Mouse (Mus musculus) limb, embryonic 12.5 days (tissue): ENCODE measurements around the gene Edaradd. TPM values are rescaled to one million over a fixed set of nuclear protein-coding genes. Genes with fewer than 3 reads are reported as not detected.

Source experiments
- ATAC-seq: fragments of 200-750 bp; cut with Nextera tagmentation; 2 replicates; pipeline ENCODE4 v1.8.0; 2017; ENCODE audit warnings: low read depth, moderate TSS enrichment; ENCODE audit not compliant: insufficient number of reproducible peaks, insufficient read depth, low FRiP score, low TSS enrichment
- H3K27ac ChIP-seq: fragments of 300-500 bp; sonication (generic); 2 replicates; pipeline ENCODE4 v1.5.1; 2016; ENCODE audit warnings: mild to moderate bottlenecking, moderate library complexity
- H3K27me3 ChIP-seq: fragments of 300-500 bp; sonication (generic); 2 replicates; pipeline ENCODE4 v1.6.1; 2016; ENCODE audit warnings: mild to moderate bottlenecking, moderate library complexity
- H3K36me3 ChIP-seq: fragments of 300-500 bp; sonication (generic); 2 replicates; pipeline ENCODE4 v1.6.1; 2016; ENCODE audit warnings: mild to moderate bottlenecking, moderate library complexity
- H3K4me1 ChIP-seq: fragments of 300-500 bp; sonication (generic); replicated peaks from 2 replicates; pipeline ENCODE4 v1.6.1; 2016
- H3K4me2 ChIP-seq: fragments of 300-500 bp; sonication (generic); 2 replicates; pipeline ENCODE4 v1.6.1; 2016; ENCODE audit warnings: mild to moderate bottlenecking, moderate library complexity
- H3K4me3 ChIP-seq: fragments of 300-500 bp; sonication (generic); replicated peaks from 2 replicates; pipeline ENCODE4 v1.5.1; 2016; ENCODE audit warnings: mild to moderate bottlenecking
- H3K9ac ChIP-seq: fragments of 300-500 bp; sonication (generic); replicated peaks from 2 replicates; pipeline ENCODE4 v1.6.1; 2016; ENCODE audit warnings: mild to moderate bottlenecking, moderate library complexity
- H3K9me3 ChIP-seq: fragments of 300-500 bp; sonication (generic); 2 replicates; pipeline ENCODE4 v1.6.1; 2016; ENCODE audit warnings: mild to moderate bottlenecking, moderate library complexity
- WGBS: fragments of 180-500 bp; shearing (Covaris S2); methylation state at CpG from one replicate; pipeline ENCODE4 v1.1.7; 2016; 5-methylcytosine and 5-hydroxymethylcytosine counted together
- polyA plus RNA-seq: library from polyadenylated mRNA; unstranded; fragments of >200 nt; fragmentation: Nextera tagmentation; extraction: Ambion mirVana; gene quantifications from 2 replicates; pipeline ENCODE4 v1.2.1, GENCODE M21; 2016

Edaradd gene
- polyA plus RNA-seq = 2.3 and 2.5 TPM in 2 replicates

- no peak within 1 kb of the TSS for H3K27ac ChIP-seq
- peaks cover 21% of the 10 kb centered on the region for H3K27me3 ChIP-seq
- H3K9me3 ChIP-seq = no peaks in the 10 kb centered on the region
Observed at GRCm38 (mm10) chr13:12519955-12520584, at the start of gene Edaradd. Edaradd (minus strand) TSS chr13:12520438.

GRCm38 (mm10) chr13:12569741-12570140, 49.5 kb upstream of the Edaradd start:
- 79% methylated on average over 7 of the region's 7 CpGs for WGBS
- peaks cover 9% of the 10 kb centered on the region; the same call in 1 of the 2 replicates for H3K27me3 ChIP-seq
- H3K27ac ChIP-seq = no peak overlapping the region
- H3K9ac ChIP-seq = no peak overlapping the region
- no peak overlapping the region for H3K4me3 ChIP-seq
- H3K4me2 ChIP-seq = no peak overlapping the region
- H3K9me3 ChIP-seq = no peaks in the 10 kb centered on the region
- ATAC-seq = no peak
- no peaks in the 10 kb centered on the region for H3K36me3 ChIP-seq
- H3K4me1 ChIP-seq = peaks cover 6% of the 10 kb centered on the region

More at GRCm38 (mm10) chr13:12519955-12520584, at the start of gene Edaradd:
- Histone ChIP-seq H3K4me1 (no peaks in the 10 kb centered on the region), H3K36me3 (no peaks in the 10 kb centered on the region), H3K9ac (peak within 1 kb of the TSS; percentile 62), H3K4me2 (peak within 1 kb of the TSS; percentile 92), H3K4me3 (peak within 1 kb of the TSS; percentile 55)
- ATAC-seq = peak; percentile 58; the same call in 1 of the 2 replicates
- under 1% methylated on average over 35 of the region's 35 CpGs for WGBS

DNA sequence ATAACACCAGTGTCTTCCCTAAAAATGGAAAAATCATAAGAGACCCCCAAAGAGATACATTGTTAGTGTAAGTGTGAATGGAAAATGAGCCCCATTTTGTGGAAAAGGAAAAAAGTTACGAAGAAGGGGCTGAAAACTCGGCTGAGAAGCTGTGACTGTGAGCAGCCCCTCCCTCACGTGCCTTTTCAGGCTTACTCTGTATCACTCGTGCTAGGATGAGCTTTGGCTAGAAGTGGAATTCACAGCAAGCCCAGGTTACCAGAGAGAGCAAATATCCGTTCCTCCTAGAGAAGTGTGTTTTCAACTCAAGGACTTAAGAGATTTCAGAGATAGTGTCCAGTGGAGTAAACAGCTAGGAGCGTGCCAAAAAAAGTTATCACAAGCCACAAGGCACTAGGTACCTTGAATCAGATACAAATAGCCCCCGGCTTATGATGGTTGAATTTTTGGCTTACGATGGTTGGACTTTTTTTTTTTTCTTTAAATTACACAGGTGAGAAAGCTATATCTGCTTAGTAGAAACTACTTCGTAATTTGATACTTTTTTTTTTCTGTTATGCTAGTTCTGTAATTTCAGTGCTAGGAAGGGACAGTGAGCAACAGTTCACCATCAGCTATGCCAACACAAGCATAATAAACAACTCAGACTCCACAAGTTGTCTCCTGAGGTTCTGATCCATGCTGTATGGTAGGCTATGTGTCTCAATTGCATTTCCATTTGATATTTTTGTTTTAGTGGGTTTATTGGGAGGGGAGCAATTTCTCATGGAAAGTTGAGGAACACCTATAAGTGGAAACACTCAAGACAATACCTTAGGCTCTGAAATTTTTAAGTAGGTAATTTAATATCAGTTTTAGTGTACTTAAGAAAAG, 48.6 kb upstream of the Edaradd start:
- Histone ChIP-seq H3K4me2 (no peak overlapping the region), H3K36me3 (no peaks in the 10 kb centered on the region), H3K27me3 (peaks cover 9% of the 10 kb centered on the region; the same call in 1 of the 2 replicates), H3K9me3 (no peaks in the 10 kb centered on the region), H3K4me3 (no peak overlapping the region), H3K27ac (no peak overlapping the region), H3K4me1 (peaks cover 6% of the 10 kb centered on the region), H3K9ac (no peak overlapping the region)
- WGBS = 65% methylated on average over 9 of the region's 9 CpGs
- ATAC-seq = no peak

- Histone ChIP-seq H3K9ac (no peak overlapping the region), H3K9me3 (no peaks in the 10 kb centered on the region), H3K4me3 (no peak overlapping the region), H3K36me3 (no peaks in the 10 kb centered on the region), H3K27ac (no peak overlapping the region), H3K4me1 (peaks cover 6% of the 10 kb centered on the region), H3K4me2 (no peak overlapping the region), H3K27me3 (peaks cover 9% of the 10 kb centered on the region; the same call in 1 of the 2 replicates)
- no peak for ATAC-seq
- WGBS = 83% methylated on average over 1 of the region's 1 CpGs
Observed at GRCm38 (mm10) chr13:12567936-12568335, 47.7 kb upstream of the Edaradd start.

GRCm38 (mm10) chr13:12565621-12566390, 45.6 kb upstream of the Edaradd start, which contains the start of gene Ero1lb:
Ero1lb (plus strand) TSS chr13:12565874.
- ATAC-seq = peak; percentile 99
- peaks cover 9% of the 10 kb centered on the region; the same call in 1 of the 2 replicates for H3K27me3 ChIP-seq

DNA sequence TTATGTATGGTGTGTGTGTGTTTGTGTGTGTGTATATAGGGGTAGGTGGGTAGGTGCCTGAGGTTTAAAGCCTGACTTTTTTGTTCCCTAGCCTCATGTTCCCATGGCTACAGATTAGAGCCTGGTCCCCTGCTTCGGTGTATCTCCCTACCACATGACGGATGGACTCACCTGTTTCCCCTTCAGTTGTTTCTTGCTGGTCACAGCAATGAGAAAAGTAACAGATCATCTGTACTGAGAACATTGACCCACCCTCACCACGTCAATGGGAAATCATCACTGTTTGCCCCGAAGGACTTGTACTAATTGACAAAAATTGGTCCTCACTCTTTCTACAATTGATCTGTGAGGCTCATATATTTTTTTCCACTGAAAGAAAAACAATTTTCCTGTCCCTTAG, 42.0 kb upstream of the Edaradd start:
- no peak overlapping the region for H3K4me2 ChIP-seq
- WGBS = 81% methylated on average over 4 of the region's 4 CpGs
- H3K27me3 ChIP-seq = peaks cover 9% of the 10 kb centered on the region; the same call in 1 of the 2 replicates
- no peaks in the 10 kb centered on the region for H3K9me3 ChIP-seq
- no peak overlapping the region for H3K9ac ChIP-seq
- no peak overlapping the region for H3K4me3 ChIP-seq
- no peak overlapping the region for H3K27ac ChIP-seq
- no peak for ATAC-seq
- peaks cover 6% of the 10 kb centered on the region for H3K4me1 ChIP-seq
- no peaks in the 10 kb centered on the region for H3K36me3 ChIP-seq

More at GRCm38 (mm10) chr13:12565621-12566390, 45.6 kb upstream of the Edaradd start, which contains the start of gene Ero1lb:
- Histone ChIP-seq H3K4me1 (peaks cover 6% of the 10 kb centered on the region), H3K27ac (no peak within 1 kb of the TSS), H3K36me3 (no peaks in the 10 kb centered on the region), H3K9ac (peak within 1 kb of the TSS; percentile 70), H3K4me3 (peak within 1 kb of the TSS; percentile 74), H3K4me2 (peak within 1 kb of the TSS; percentile 87), H3K9me3 (no peaks in the 10 kb centered on the region)
- under 1% methylated on average over 73 of the region's 73 CpGs for WGBS

GRCm38 (mm10) chr13:12561729-12562128, 41.5 kb upstream of the Edaradd start:
- Histone ChIP-seq H3K4me3 (no peak overlapping the region), H3K36me3 (no peaks in the 10 kb centered on the region), H3K4me2 (no peak overlapping the region), H3K27ac (no peak overlapping the region), H3K27me3 (peaks cover 5% of the 10 kb centered on the region; the same call in 1 of the 2 replicates), H3K9me3 (no peaks in the 10 kb centered on the region), H3K9ac (no peak overlapping the region), H3K4me1 (peaks cover 6% of the 10 kb centered on the region)
- ATAC-seq = no peak
- WGBS = 73% methylated on average over 2 of the region's 2 CpGs

GRCm38 (mm10) chr13:12559462-12560120, 39.4 kb upstream of the Edaradd start:
- Histone ChIP-seq H3K4me2 (no peak overlapping the region), H3K4me1 (no peaks in the 10 kb centered on the region), H3K4me3 (no peak overlapping the region), H3K36me3 (no peaks in the 10 kb centered on the region), H3K27ac (no peak overlapping the region), H3K9me3 (no peaks in the 10 kb centered on the region), H3K27me3 (no peaks in the 10 kb centered on the region), H3K9ac (no peak overlapping the region)
- 48% methylated on average over 6 of the region's 6 CpGs for WGBS
- ATAC-seq = no peak

GRCm38 (mm10) chr13:12559044-12559443, 38.8 kb upstream of the Edaradd start:
- no peak overlapping the region for H3K4me2 ChIP-seq
- no peak overlapping the region for H3K27ac ChIP-seq
- no peak for ATAC-seq
- no peak overlapping the region for H3K9ac ChIP-seq
- H3K4me3 ChIP-seq = no peak overlapping the region
- H3K9me3 ChIP-seq = no peaks in the 10 kb centered on the region
- H3K4me1 ChIP-seq = no peaks in the 10 kb centered on the region
- WGBS = 60% methylated on average over 3 of the region's 3 CpGs
- H3K27me3 ChIP-seq = no peaks in the 10 kb centered on the region
- no peaks in the 10 kb centered on the region for H3K36me3 ChIP-seq

DNA sequence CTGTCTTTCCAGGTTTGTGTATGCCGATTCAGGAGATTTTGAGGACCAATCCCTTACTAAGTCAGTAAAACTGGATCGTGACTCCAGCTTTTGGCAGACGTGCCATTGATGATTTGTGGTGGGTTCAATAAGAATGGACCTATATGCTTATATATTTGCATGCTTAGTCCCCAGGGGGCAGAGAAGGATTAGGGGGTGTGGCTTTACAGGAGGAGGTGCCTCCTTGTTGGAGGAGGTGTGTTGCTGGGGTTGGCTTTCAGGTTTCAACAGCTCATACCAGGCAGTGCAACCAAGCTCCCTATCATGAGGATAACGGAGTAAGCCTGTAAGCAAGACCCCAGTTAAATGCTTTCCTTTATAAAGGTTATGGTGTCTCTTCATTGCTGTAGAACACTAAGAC, 34.0 kb upstream of the Edaradd start:
- no peak overlapping the region for H3K9ac ChIP-seq
- H3K36me3 ChIP-seq = no peaks in the 10 kb centered on the region
- H3K27me3 ChIP-seq = no peaks in the 10 kb centered on the region
- 64% methylated on average over 4 of the region's 4 CpGs for WGBS
- no peak for ATAC-seq
- no peaks in the 10 kb centered on the region for H3K4me1 ChIP-seq
- H3K4me2 ChIP-seq = no peak overlapping the region
- H3K4me3 ChIP-seq = no peak overlapping the region
- H3K9me3 ChIP-seq = no peaks in the 10 kb centered on the region
- H3K27ac ChIP-seq = no peak overlapping the region
